Mouse (Mus musculus) granulocyte monocyte progenitor cell, adult 5-6 weeks (primary cell): ENCODE measurements at regions not wholly inside any gene's neighbourhood (a gene's known extent, or its start where the extent isn't known, plus 50 kb on each side); places are given as distances from the start of the nearest gene placed in this dataset.
"Not testable (repeated sequence)": the region's sequence is repeated elsewhere in the genome, so short reads cannot be mapped to it uniquely, and the experiment has no call there.

Experiments used
- ATAC-seq: replicated peaks from 2 replicates; pipeline ENCODE4 v1.8.0; 2016; ENCODE audit warnings: mild to moderate bottlenecking, moderate TSS enrichment, inconsistent platforms; ENCODE audit not compliant: poor library complexity, severe bottlenecking

GRCm38 (mm10) chr12:15455744-15456143 lies 361.0 kb downstream of the Trib2 start:
- ATAC-seq: no peak

- ATAC-seq: no peak
Measured at GRCm38 (mm10) chr12:15449484-15449883, 367.2 kb downstream of the Trib2 start.

GRCm38 (mm10) chr12:15416180-15416766 lies 400.4 kb downstream of the Trib2 start:
- ATAC-seq: no peak

- no peak for ATAC-seq
Measured at GRCm38 (mm10) chr12:15410419-15410818, 406.3 kb downstream of the Trib2 start.

GRCm38 (mm10) chr12:15407577-15407976 lies 409.1 kb downstream of the Trib2 start:
- not testable (repeated sequence) for ATAC-seq

GRCm38 (mm10) chr12:15392641-15393040 lies 424.1 kb downstream of the Trib2 start:
- no peak for ATAC-seq

GRCm38 (mm10) chr12:15388574-15388973 lies 428.1 kb downstream of the Trib2 start:
- ATAC-seq: no peak

GRCm38 (mm10) chr12:15357808-15358207 lies 458.9 kb downstream of the Trib2 start:
- no peak for ATAC-seq

GRCm38 (mm10) chr12:15320697-15321449 lies 495.8 kb downstream of the Trib2 start:
- no peak for ATAC-seq

GRCm38 (mm10) chr12:15319647-15320046 lies 497.1 kb downstream of the Trib2 start:
- no peak for ATAC-seq

- no peak for ATAC-seq
Measured at GRCm38 (mm10) chr12:15294898-15295297, 521.8 kb downstream of the Trib2 start.

- no peak for ATAC-seq
Measured at GRCm38 (mm10) chr12:15262165-15262564, 554.6 kb downstream of the Trib2 start.

GRCm38 (mm10) chr12:15261604-15262003 lies 555.1 kb downstream of the Trib2 start:
- ATAC-seq: no peak

- ATAC-seq: no peak
Measured at GRCm38 (mm10) chr12:15260907-15261415, 555.8 kb downstream of the Trib2 start.

- ATAC-seq: no peak
Measured at GRCm38 (mm10) chr12:15244966-15245365, 571.8 kb downstream of the Trib2 start.

GRCm38 (mm10) chr12:15222497-15223170 lies 594.1 kb downstream of the Trib2 start:
- no peak for ATAC-seq

GRCm38 (mm10) chr12:15218504-15218903 lies 598.2 kb downstream of the Trib2 start:
- ATAC-seq: no peak

- ATAC-seq: no peak
Measured at GRCm38 (mm10) chr12:15216180-15216579, 600.5 kb downstream of the Trib2 start.

- no peak for ATAC-seq
Measured at GRCm38 (mm10) chr12:15174411-15175041, 642.2 kb downstream of the Trib2 start.

GRCm38 (mm10) chr12:15162605-15163004 lies 654.1 kb downstream of the Trib2 start:
- no peak for ATAC-seq

GRCm38 (mm10) chr12:15161864-15162263 lies 654.9 kb downstream of the Trib2 start:
- ATAC-seq: no peak
